Mouse (Mus musculus): ENCODE results near the gene Gabrb1.

Gabrb1 gene

GRCm38 (mm10) chr5:72159537-72159936 is 501.6 kb downstream of the Gabrb1 start:
- in situ Hi-C loops (cut with MboI, MseI), result no loop called here

- in situ Hi-C loops (cut with MboI, MseI), result no loop called here
These were observed 503.0 kb downstream of the Gabrb1 start for GRCm38 (mm10) chr5:72160781-72161485.

GRCm38 (mm10) chr5:72162855-72163254 is 504.9 kb downstream of the Gabrb1 start:
- in situ Hi-C loops (cut with MboI, MseI), result no loop called here

GRCm38 (mm10) chr5:72164386-72164785 is 506.5 kb downstream of the Gabrb1 start:
- in situ Hi-C loops (cut with MboI, MseI), result no loop called here

GRCm38 (mm10) chr5:72167594-72168284 is 509.8 kb downstream of the Gabrb1 start, which contains the start of gene Commd8:
Gene Commd8 (minus strand): TSS chr5:72168189.
- in situ Hi-C loops (cut with MboI, MseI), result no loop called here

GRCm38 (mm10) chr5:72168285-72168621 is 510.3 kb downstream of the Gabrb1 start:
- in situ Hi-C loops (cut with MboI, MseI), result no loop called here

- in situ Hi-C loops (cut with MboI, MseI), result loop anchor here (5.0 kb wide), 1 partner anchor 97 kb away; no protein-coding TSS in a partner anchor
These were observed 512.2 kb downstream of the Gabrb1 start for GRCm38 (mm10) chr5:72170067-72170466.

- in situ Hi-C loops (cut with MboI, MseI), result loop anchor here (5.0 kb wide), 1 partner anchor 95 kb away; no protein-coding TSS in a partner anchor
These were observed 514.8 kb downstream of the Gabrb1 start for GRCm38 (mm10) chr5:72172675-72173074.

- in situ Hi-C loops (cut with MboI, MseI), result loop anchor here (5.0 kb wide), 1 partner anchor 94 kb away; no protein-coding TSS in a partner anchor
These were observed 515.6 kb downstream of the Gabrb1 start for GRCm38 (mm10) chr5:72173521-72173920.

GRCm38 (mm10) chr5:72175050-72175449 is 517.1 kb downstream of the Gabrb1 start:
- in situ Hi-C loops (cut with MboI, MseI), result no loop called here

- in situ Hi-C loops (cut with MboI, MseI), result no loop called here
These were observed 517.6 kb downstream of the Gabrb1 start for GRCm38 (mm10) chr5:72175530-72175929.

- in situ Hi-C loops (cut with MboI, MseI), result no loop called here
These were observed 523.3 kb downstream of the Gabrb1 start for GRCm38 (mm10) chr5:72181194-72181593.

GRCm38 (mm10) chr5:72182804-72183203 is 524.9 kb downstream of the Gabrb1 start:
- in situ Hi-C loops (cut with MboI, MseI), result no loop called here

- in situ Hi-C loops (cut with MboI, MseI), result no loop called here
These were observed 526.0 kb downstream of the Gabrb1 start for GRCm38 (mm10) chr5:72183929-72184328.

- in situ Hi-C loops (cut with MboI, MseI), result no loop called here
These were observed 526.7 kb downstream of the Gabrb1 start for GRCm38 (mm10) chr5:72184437-72185100.

- in situ Hi-C loops (cut with MboI, MseI), result no loop called here
These were observed 533.2 kb downstream of the Gabrb1 start for GRCm38 (mm10) chr5:72191154-72191553.

GRCm38 (mm10) chr5:72191932-72192331 is 534.0 kb downstream of the Gabrb1 start:
- in situ Hi-C loops (cut with MboI, MseI), result no loop called here

GRCm38 (mm10) chr5:72195442-72195841 is 537.5 kb downstream of the Gabrb1 start:
- in situ Hi-C loops (cut with MboI, MseI), result no loop called here

Measured in T-helper 1 cell (primary cell).